Mouse (Mus musculus) embryonic facial prominence, embryonic 15.5 days (tissue): ENCODE measurements at regions not wholly inside any gene's neighbourhood (a gene's known extent, or its start where the extent isn't known, plus 50 kb on each side); places are given as distances from the start of the nearest gene placed in this dataset.

Source experiments
- ATAC-seq: fragments of 200-750 bp; cut with Nextera tagmentation; 2 replicates; pipeline ENCODE4 v1.8.0; 2017; ENCODE audit warnings: low read depth, moderate TSS enrichment; ENCODE audit not compliant: insufficient number of reproducible peaks, low FRiP score, low TSS enrichment
- H3K27ac ChIP-seq: fragments of 300-500 bp; sonication (generic); replicated peaks from 2 replicates; pipeline ENCODE4 v1.5.1; 2015; ENCODE audit warnings: mild to moderate bottlenecking, inconsistent platforms
- H3K27me3 ChIP-seq: fragments of 300-500 bp; sonication (generic); 2 replicates; pipeline ENCODE4 v1.6.1; 2015; ENCODE audit warnings: inconsistent platforms
- H3K36me3 ChIP-seq: fragments of 300-500 bp; sonication (generic); 2 replicates; pipeline ENCODE4 v1.6.1; 2015; ENCODE audit warnings: mild to moderate bottlenecking, inconsistent platforms
- H3K4me1 ChIP-seq: fragments of 300-500 bp; sonication (generic); 2 replicates; pipeline ENCODE4 v1.6.1; 2015; ENCODE audit warnings: inconsistent platforms
- H3K4me2 ChIP-seq: fragments of 300-500 bp; sonication (generic); replicated peaks from 2 replicates; pipeline ENCODE4 v1.6.1; 2015; ENCODE audit warnings: mild to moderate bottlenecking, inconsistent platforms
- H3K4me3 ChIP-seq: fragments of 300-500 bp; sonication (generic); replicated peaks from 2 replicates; pipeline ENCODE4 v1.5.1; 2015; ENCODE audit warnings: mild to moderate bottlenecking, inconsistent platforms
- H3K9ac ChIP-seq: fragments of 300-500 bp; sonication (generic); 2 replicates; pipeline ENCODE4 v1.6.1; 2015; ENCODE audit warnings: inconsistent platforms
- H3K9me3 ChIP-seq: fragments of 300-500 bp; sonication (generic); replicated peaks from 2 replicates; pipeline ENCODE4 v1.6.1; 2016; ENCODE audit warnings: inconsistent platforms
- WGBS: fragments of 180-500 bp; shearing (Covaris S2); methylation state at CpG from one replicate; pipeline ENCODE4 v1.1.7; 2015; 5-methylcytosine and 5-hydroxymethylcytosine counted together

GRCm38 (mm10) chr2:129883417-129883816 is 83.1 kb downstream of the Stk35 start:
- Histone ChIP-seq H3K4me1 (no peaks in the 10 kb centered on the region), H3K4me2 (no peak overlapping the region), H3K27me3 (0 out of 2 replicates have a peak, but pooled peaks cover 3% of the 10 kb centered on the region), H3K4me3 (no peak overlapping the region), H3K9me3 (no peaks in the 10 kb centered on the region), H3K36me3 (no peaks in the 10 kb centered on the region), H3K27ac (no peak overlapping the region), H3K9ac (no peak overlapping the region)
- ATAC-seq = no peak
- WGBS = 39% methylated on average over 6 of the region's 6 CpGs

GRCm38 (mm10) chr2:129884316-129884715 is 84.0 kb downstream of the Stk35 start:
- Histone ChIP-seq H3K4me2 (no peak overlapping the region), H3K4me1 (no peaks in the 10 kb centered on the region), H3K36me3 (no peaks in the 10 kb centered on the region), H3K9ac (no peak overlapping the region), H3K4me3 (no peak overlapping the region), H3K27ac (no peak overlapping the region), H3K9me3 (no peaks in the 10 kb centered on the region), H3K27me3 (no peaks in the 10 kb centered on the region)
- no peak for ATAC-seq
- WGBS = 64% methylated on average over 3 of the region's 3 CpGs

DNA sequence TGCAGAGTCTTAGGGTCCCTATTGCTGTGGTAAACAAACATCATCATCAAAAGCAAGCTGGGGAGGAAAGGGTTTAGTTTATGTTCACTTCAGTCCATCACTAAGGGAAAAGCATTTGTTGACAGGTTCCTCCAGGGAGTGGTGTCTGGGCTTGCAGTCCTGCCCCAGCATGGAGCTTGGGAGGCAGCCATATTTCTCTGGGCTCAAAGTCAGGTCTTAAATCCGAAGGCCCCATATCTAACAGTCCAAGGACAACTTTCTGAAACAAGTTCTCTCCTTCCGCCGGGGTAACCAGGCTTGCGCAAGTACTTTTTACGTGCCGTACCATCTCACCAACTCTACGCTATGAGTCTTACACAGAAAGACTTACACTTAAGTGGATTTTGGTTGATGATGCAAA is 85.2 kb downstream of the Stk35 start:
- no peak for ATAC-seq
- H3K36me3 ChIP-seq = no peaks in the 10 kb centered on the region
- H3K4me1 ChIP-seq = no peaks in the 10 kb centered on the region
- H3K9me3 ChIP-seq = no peaks in the 10 kb centered on the region
- WGBS = 85% methylated on average over 7 of the region's 7 CpGs
- H3K27me3 ChIP-seq = no peaks in the 10 kb centered on the region
- H3K4me3 ChIP-seq = no peak overlapping the region
- no peak overlapping the region for H3K4me2 ChIP-seq
- no peak overlapping the region for H3K27ac ChIP-seq
- no peak overlapping the region for H3K9ac ChIP-seq

DNA sequence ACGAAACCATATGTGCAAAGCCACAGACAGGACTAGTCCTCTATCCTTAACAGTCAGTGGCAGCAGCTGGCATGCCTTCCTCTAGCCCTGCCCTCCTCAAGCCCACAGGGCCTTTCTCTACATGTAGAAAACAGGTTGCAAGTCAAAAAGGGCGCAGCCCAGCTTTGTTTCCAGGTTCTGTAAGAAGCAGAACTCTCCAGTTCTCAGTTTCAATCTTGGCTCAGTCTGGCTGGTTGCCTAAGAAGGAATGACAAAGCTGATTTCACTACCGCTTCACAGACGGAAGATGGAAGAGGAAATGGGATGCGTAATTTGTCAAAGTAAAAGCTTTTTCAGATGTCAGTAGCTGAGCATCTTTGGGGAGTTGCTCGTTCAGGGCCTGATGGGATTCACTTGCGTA is 92.9 kb downstream of the Stk35 start:
- Histone ChIP-seq H3K4me3 (no peak overlapping the region), H3K27me3 (no peaks in the 10 kb centered on the region), H3K9ac (no peak overlapping the region), H3K4me1 (no peaks in the 10 kb centered on the region), H3K27ac (no peak overlapping the region), H3K9me3 (no peaks in the 10 kb centered on the region), H3K36me3 (no peaks in the 10 kb centered on the region), H3K4me2 (no peak overlapping the region)
- no peak for ATAC-seq
- WGBS = 52% methylated on average over 7 of the region's 7 CpGs

DNA sequence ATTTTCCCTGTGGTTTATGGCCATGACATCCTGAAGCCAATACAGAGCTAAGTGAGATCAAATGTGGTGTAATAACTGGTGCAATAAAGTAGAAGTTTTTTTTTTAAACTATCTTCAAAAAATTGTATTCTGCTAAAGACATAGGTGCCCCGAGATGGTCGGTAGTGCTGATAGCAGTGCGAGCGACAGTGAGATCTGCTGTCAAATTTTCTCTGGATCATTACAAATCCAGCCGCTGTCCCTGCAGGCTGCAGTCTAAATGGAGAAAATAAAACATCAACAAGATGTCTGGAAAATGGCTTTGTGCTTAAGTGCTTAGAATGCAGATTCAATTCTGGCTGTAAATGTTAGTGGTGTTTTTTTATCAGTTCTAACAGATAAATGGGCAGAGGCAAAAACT is 93.5 kb downstream of the Stk35 start:
- 85% methylated on average over 5 of the region's 5 CpGs for WGBS
- Histone ChIP-seq H3K4me2 (no peak overlapping the region), H3K9me3 (no peaks in the 10 kb centered on the region), H3K9ac (no peak overlapping the region), H3K4me1 (no peaks in the 10 kb centered on the region), H3K27ac (no peak overlapping the region), H3K27me3 (no peaks in the 10 kb centered on the region), H3K4me3 (no peak overlapping the region), H3K36me3 (no peaks in the 10 kb centered on the region)
- ATAC-seq = no peak

DNA sequence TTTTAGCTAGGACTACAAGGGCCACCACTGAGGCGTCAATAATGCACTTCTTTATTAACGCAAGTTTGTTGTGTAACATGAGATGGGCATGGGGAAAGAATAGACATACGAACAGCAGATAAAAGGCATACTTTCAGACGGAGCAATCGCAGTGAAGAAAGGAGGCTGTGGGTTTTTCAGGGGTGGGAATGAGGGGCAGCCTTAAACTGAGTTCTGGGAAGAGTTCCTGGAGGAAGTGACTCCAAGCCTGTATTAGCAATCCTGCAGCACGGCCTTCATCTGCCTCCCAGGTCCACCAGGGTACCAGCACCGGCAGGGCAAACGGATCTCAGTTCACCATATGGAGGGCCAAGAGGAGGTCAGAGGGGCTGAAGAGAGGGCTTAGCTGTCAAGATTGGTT is 94.6 kb downstream of the Stk35 start:
- H3K4me3 ChIP-seq = no peak overlapping the region
- no peak for ATAC-seq
- no peaks in the 10 kb centered on the region for H3K9me3 ChIP-seq
- no peak overlapping the region for H3K4me2 ChIP-seq
- no peaks in the 10 kb centered on the region for H3K36me3 ChIP-seq
- no peak overlapping the region for H3K27ac ChIP-seq
- H3K4me1 ChIP-seq = no peaks in the 10 kb centered on the region
- no peak overlapping the region for H3K9ac ChIP-seq
- 56% methylated on average over 8 of the region's 8 CpGs for WGBS
- H3K27me3 ChIP-seq = no peaks in the 10 kb centered on the region

- Histone ChIP-seq H3K27ac (no peak overlapping the region), H3K4me1 (no peaks in the 10 kb centered on the region), H3K36me3 (no peaks in the 10 kb centered on the region), H3K9me3 (no peaks in the 10 kb centered on the region), H3K4me3 (no peak overlapping the region), H3K4me2 (no peak overlapping the region), H3K9ac (no peak overlapping the region), H3K27me3 (no peaks in the 10 kb centered on the region)
- no peak for ATAC-seq
- WGBS = 87% methylated on average over 6 of the region's 6 CpGs
Observed at GRCm38 (mm10) chr2:129895369-129895768, 95.1 kb downstream of the Stk35 start.

- Histone ChIP-seq H3K4me2 (no peak overlapping the region), H3K27me3 (no peaks in the 10 kb centered on the region), H3K36me3 (no peaks in the 10 kb centered on the region), H3K9ac (no peak overlapping the region), H3K27ac (no peak overlapping the region), H3K4me1 (no peaks in the 10 kb centered on the region), H3K9me3 (no peaks in the 10 kb centered on the region), H3K4me3 (no peak overlapping the region)
- ATAC-seq = no peak
- WGBS = 76% methylated on average over 4 of the region's 4 CpGs
Observed at GRCm38 (mm10) chr2:129896696-129897095, 96.4 kb downstream of the Stk35 start.

GRCm38 (mm10) chr2:129903383-129904135 is 103.2 kb downstream of the Stk35 start:
- no peaks in the 10 kb centered on the region for H3K36me3 ChIP-seq
- H3K27me3 ChIP-seq = peaks cover 7% of the 10 kb centered on the region
- H3K9me3 ChIP-seq = no peaks in the 10 kb centered on the region
- no peak overlapping the region for H3K27ac ChIP-seq
- WGBS = 60% methylated on average over 4 of the region's 4 CpGs
- H3K9ac ChIP-seq = no peak overlapping the region
- no peak overlapping the region for H3K4me3 ChIP-seq
- H3K4me1 ChIP-seq = no peaks in the 10 kb centered on the region
- ATAC-seq = no peak
- no peak overlapping the region for H3K4me2 ChIP-seq

- H3K27ac ChIP-seq = no peak overlapping the region
- peaks cover 18% of the 10 kb centered on the region for H3K27me3 ChIP-seq
- peaks cover 8% of the 10 kb centered on the region for H3K4me1 ChIP-seq
- no peak overlapping the region for H3K9ac ChIP-seq
- no peaks in the 10 kb centered on the region for H3K36me3 ChIP-seq
- ATAC-seq = no peak
- no peaks in the 10 kb centered on the region for H3K9me3 ChIP-seq
- no peak overlapping the region for H3K4me2 ChIP-seq
- H3K4me3 ChIP-seq = no peak overlapping the region
- WGBS = 40% methylated on average over 7 of the region's 7 CpGs
Observed at GRCm38 (mm10) chr2:129904753-129905152, 104.4 kb downstream of the Stk35 start.

DNA sequence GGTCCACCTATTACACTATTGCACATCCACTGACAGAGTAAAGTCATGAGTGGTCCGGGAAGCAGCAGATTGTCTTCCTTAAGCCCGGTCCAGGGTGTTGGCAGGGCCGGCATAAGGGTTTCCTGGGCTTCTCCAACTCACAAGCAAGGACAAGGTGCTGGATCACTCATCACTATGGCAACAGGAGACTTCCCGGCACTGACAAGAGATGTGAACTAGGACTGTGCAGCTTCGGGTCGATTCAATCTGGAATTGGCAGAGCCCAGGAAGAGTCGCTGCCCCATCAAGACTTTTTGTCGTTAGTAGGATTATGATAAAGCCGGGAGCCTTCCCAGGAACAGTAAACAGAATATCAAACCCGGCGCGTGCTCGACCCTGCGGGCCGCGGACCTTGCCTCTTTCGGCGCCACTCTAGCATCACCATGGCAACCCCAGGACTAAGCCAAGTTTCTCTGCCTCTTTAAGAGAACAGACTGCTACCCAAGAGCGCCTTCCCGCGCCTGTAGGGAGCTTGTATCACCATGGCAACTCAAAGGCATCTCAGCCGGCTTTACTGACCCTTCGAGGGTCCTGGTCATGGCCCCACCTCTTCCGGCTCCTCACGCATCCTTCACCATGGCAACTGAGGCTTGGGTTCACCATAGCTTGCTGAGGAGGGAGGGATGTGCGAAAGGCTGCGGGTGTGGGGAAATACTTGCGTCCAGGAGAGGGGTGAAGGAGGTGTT is 103.3 kb upstream of the Tgm3 start:
- peak overlapping the region; percentile 42 for H3K4me2 ChIP-seq
- H3K9ac ChIP-seq = no peak overlapping the region
- WGBS = 4% methylated on average over 28 of the region's 28 CpGs

More for the DNA sequence above, 103.3 kb upstream of the Tgm3 start:
- ATAC-seq = peak; percentile 60; the same call in 1 of the 2 replicates
- H3K36me3 ChIP-seq = no peaks in the 10 kb centered on the region
- H3K27ac ChIP-seq = no peak overlapping the region
- H3K4me3 ChIP-seq = peak overlapping the region; percentile 22
- H3K9me3 ChIP-seq = no peaks in the 10 kb centered on the region
- H3K27me3 ChIP-seq = peaks cover 34% of the 10 kb centered on the region
- H3K4me1 ChIP-seq = peaks cover 8% of the 10 kb centered on the region
